Mouse (Mus musculus): ENCODE results near the gene Kyat3.
"Not testable (repeated sequence)": the region's sequence is repeated elsewhere in the genome, so short reads cannot be mapped to it uniquely, and the experiment has no call there.

The Kyat3 gene

DNA sequence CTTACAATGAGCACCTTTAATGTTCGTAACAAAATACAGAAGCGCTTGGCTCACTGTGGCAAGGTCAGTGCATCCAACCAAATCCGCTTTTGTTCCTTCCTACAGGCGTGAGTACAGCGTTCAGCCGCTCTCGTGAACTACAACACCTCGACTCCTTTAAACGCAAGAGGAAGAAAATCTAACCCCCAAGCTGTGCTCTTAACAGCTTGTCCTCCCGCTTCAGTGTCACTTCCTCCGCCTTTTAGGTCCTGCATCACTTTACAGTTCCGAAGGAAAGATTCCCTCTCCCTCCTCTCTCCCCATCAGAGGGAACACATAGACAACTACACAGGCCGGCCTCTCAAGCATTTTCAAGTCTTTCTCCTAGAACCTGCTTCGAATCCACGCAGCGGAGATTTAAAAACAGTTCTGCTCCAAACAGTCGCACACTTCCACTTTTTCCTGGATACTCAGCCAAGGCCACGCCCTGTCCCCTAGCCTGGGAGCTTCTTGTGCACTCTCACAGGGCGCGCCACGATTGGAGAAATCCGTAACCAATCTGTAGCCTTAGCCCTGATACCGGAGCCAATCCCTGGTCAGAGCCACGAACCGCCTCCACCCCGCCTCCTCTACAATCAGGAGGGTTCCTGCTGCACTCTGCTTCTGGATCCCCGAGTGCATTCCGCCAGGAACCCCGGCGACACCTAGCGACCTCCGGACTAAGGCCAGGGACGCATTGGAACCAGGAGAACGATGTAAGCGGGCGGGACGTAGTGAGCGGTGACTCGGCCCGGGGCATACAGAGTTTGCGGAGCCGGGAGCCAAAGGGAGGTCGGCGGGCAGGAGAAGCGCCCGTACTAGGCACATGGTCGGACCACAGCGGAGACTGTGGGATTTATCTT, at the start of gene Kyat3:
Kyat3 (plus strand) TSS at position 610 of the 881 bp plus-strand sequence.
- in situ Hi-C loops (cut with MboI, MseI), result no loop called here

- in situ Hi-C loops (cut with MboI, MseI), result no loop called here
Measured at GRCm38 (mm10) chr3:142664723-142665122, 36.1 kb upstream of the Kyat3 start.

- in situ Hi-C loops (cut with MboI, MseI), result no loop called here
Measured at GRCm38 (mm10) chr3:142674607-142675006, 26.2 kb upstream of the Kyat3 start.

DNA sequence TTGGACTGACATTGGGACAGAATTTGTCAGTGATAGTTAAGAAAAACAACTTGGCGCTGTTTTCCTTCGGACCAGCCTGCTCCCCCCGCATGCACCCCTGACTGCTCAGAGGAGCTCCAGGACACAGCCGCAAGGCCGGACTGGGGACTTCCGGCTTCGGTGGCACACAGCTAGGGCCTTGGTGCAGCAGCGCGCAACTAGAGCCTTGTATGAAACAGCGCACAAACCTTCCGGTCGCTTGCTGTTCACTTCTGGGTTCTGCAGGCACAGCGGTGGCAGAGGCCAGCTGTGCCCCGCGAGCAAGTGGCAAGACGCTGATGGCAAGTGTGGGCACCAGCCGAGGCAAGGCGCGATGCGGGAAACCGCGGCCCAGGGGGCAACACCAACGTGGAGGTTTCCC, 12.9 kb upstream of the Kyat3 start:
- in situ Hi-C loops (cut with MboI, MseI), result no loop called here

- in situ Hi-C loops (cut with MboI, MseI), result no loop called here
Measured at GRCm38 (mm10) chr3:142688353-142688752, 12.5 kb upstream of the Kyat3 start.

GRCm38 (mm10) chr3:142696517-142696916, 4.3 kb upstream of the Kyat3 start:
- in situ Hi-C loops (cut with MboI, MseI), result no loop called here

- in situ Hi-C loops (cut with MboI, MseI), result no loop called here
Measured at GRCm38 (mm10) chr3:142701407-142701989, 647 bp downstream of the Kyat3 start.

- in situ Hi-C loops (cut with MboI, MseI), result loop anchor here (5.0 kb wide), 1 partner anchor 215 kb away; the partner anchor contains the start of gene Gbp5
Measured at GRCm38 (mm10) chr3:142706581-142707444, 6.0 kb downstream of the Kyat3 start.

DNA sequence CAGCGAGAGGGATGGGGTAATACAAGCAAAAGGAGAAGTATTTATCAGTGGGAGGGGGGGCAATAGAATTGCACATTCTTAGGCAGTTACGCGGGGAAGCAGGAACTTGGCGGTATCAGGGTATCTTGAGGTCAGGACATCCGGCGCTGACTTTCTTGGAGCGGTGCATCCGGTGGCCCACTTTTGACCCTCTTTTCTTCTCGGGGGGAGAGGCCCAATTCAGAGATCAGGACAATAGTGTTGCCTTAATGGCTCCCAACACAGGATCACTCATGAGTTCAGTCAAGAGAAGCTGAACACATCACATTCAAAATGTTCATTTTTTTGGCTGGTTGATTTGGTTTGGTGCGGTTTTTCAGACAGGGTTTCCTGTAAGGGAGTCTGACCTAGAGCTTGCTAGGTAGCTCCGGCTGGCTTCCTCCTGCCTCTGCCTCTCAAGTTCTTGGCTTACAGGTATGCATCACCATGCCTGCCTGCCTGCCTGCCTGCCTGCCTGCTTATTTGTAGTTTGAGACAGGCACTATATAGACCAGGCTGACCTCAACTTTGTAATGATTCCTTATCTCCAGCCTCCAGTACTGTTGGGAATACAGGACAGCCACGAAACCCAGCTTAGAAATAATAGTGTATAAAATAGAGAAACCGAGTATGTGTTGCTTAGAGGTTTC, 7.5 kb downstream of the Kyat3 start:
- in situ Hi-C loops (cut with MboI, MseI), result loop anchor here (5.0 kb wide), 1 partner anchor 216 kb away; the partner anchor contains the start of gene Gbp5

GRCm38 (mm10) chr3:142708849-142709419, 8.1 kb downstream of the Kyat3 start:
- in situ Hi-C loops (cut with MboI, MseI), result loop anchor here (5.0 kb wide), 1 partner anchor 217 kb away; the partner anchor contains the start of gene Gbp5

DNA sequence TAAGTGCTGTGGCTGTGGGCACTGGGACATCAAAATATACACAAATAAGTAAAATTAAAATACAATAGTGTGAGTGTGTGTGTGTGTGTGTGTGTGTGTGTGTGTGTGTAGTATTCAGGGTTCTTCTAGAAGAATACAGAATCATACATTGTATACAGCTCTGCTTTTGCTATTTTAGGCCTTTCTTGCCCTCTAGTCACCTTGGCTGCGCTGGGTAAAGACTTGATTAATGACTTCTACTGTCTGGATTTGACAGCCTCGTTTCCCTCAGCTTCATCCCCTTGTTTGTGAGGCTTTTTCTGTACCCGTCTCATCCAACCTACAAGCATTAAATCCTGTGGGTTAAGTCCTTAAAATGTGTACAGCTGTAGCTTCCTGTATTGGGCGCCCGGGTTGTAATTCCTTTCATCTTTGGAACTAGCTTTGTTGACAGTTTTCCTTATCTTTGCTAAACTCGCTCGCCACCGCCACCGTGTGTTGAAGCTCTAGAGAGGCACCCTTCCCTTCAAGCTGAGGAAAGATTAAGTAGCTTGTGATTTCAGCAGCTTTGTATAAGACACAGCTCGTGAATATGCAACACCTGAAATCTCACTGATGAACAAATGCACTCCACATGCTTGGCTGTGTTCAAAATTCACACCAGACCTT, 9.6 kb downstream of the Kyat3 start:
- in situ Hi-C loops (cut with MboI, MseI), result no loop called here

DNA sequence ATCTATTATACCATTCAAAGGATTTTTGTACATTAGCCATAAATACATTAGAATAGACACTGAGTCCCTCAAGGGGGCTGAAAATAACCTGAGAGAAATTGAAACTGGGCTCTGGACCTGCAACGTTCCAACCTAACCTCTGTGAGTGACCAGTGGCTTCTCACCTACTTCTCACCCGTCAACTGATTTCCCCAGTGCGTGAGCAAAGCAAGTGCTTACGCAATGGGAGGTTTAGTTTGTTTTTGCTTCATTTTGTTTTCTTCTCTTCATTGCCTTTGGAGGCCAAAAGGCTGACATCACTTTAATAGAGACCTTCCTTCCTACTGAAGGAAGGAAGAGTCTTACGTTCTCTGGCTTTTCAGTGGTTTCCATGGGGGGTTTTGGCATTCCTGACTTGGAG, 10.5 kb downstream of the Kyat3 start:
- in situ Hi-C loops (cut with MboI, MseI), result no loop called here

DNA sequence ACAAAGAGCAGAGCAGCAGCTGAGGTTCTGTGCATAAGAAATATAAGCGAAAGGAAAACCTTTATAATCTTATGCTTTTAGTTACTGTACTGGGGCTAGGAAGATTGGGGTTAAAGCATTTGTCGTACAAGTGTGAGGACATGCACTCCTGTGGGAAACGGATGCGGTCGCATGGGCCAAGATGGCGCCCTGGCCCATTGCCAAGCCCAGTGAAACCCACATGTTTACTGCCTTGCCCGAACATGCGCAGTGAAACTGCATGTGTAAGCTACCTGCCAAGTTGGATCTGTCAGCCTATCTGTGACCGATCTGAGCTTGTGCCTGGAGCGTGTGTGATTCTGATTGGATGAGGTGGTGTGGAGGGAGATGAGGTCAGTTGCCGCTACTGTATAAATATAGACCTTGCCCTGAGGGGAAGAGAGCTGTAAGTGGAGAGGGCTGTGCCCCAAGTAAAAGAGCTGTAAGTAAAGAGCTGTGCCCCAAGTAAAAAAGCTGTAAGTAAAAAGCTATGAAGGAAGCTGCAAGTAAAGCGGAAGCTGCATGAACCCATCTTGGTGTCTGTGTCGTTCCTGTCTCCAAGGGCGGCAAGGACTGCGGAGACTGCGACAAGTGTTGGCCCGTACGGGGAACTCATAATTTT, 11.7 kb downstream of the Kyat3 start:
- in situ Hi-C loops (cut with MboI, MseI), result not testable (repeated sequence)

DNA sequence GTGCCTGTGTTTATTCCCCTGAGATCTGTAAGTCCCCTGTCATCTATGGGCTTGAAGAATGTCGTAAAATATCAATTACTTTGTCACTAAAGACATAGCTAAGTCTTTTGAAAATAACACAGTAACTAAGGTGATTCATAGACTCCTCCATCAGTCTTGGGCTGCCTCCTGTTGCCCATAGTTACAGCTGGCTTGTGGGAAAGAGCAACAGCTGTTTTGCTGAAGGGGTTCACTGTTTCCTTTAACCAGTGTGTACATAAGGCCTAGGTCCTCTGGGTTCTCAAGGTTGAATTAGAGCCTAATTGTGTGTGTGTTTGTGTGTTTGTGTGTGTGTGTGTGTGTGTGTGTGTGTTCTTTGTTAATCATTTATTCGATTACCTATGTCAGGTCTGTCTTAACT, 24.6 kb downstream of the Kyat3 start:
- in situ Hi-C loops (cut with MboI, MseI), result no loop called here

GRCm38 (mm10) chr3:142725969-142726672, 25.3 kb downstream of the Kyat3 start:
- in situ Hi-C loops (cut with MboI, MseI), result no loop called here

GRCm38 (mm10) chr3:142734291-142734690, 33.4 kb downstream of the Kyat3 start:
- in situ Hi-C loops (cut with MboI, MseI), result no loop called here

DNA sequence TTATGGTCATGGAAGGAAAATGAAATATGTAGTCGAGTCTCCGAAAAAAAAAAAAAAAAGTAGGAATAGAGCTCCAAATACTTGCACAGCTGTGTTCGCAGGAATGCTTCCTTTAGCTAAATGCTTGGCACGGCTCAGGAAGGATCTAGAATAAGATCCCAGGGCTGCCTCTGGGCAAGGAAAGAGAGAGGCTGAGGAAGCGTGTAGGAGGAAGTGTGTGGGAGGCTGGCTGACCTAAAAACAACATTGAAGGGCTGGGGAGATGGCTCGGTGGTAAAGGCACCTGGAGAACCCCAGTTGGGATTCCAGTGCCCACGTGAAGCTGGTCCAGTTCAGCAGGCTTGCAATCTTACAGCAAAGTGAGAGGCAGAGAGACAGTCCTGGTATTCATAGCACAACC, 40.0 kb downstream of the Kyat3 start:
- in situ Hi-C loops (cut with MboI, MseI), result no loop called here

DNA sequence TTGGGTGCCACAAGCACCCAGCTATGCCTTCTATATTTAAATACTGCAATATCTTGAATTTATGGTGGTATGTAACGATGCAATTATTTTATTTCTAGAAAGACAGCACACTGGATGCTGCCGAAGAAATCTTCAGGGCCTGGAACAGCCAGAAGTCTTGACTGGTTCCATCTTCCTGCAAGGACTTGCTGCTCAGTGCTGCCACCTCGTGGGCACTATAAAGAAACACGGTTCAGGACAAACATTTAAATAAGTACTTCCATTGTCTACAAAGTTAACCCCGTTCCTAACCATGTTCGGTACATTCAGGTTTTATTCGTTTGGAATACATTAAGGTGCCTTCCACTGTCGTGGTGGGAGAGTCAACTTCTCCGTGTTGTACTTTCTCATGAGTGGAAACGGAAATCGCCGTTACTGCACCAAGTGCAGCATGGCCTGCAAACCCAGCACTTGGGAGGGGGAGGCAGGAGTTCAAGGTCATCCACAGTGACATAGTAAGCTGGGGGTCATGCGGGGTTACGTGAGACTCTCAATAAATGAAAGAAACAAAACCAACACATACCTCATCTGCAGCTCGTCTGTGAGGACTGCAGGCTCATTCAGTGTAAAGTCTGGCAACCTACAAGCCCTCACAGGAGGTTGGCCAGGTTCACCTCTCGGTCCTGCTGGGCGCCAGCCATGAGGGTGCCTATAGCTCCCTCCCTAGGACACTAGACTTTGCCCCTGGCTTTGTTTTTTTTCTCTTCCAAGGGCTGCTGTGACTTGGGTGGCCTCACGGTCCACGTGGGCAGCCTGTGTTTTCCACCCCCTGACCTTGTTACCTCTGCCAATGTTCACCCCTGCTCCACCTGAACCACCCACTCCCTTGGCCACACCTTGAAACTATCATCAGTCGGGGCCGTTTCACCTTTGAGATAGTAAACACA, 43.4 kb downstream of the Kyat3 start:
- in situ Hi-C loops (cut with MboI, MseI), result no loop called here
